Mouse (Mus musculus) forebrain, embryonic 16.5 days (tissue): Measurements from ENCODE around the gene Ccdc141. TPM values are rescaled to one million over a fixed set of nuclear protein-coding genes. Genes with fewer than 3 reads are reported as not detected.

Source experiments
- ATAC-seq: fragments of 200-750 bp; cut with Nextera tagmentation; 2 replicates; pipeline ENCODE4 v1.8.0; 2017; ENCODE audit warnings: mild to moderate bottlenecking, moderate library complexity
- H3K27ac ChIP-seq: fragments of 300-500 bp; sonication (generic); 2 replicates; pipeline ENCODE4 v1.5.1; 2014; ENCODE audit warnings: low read length, control low read depth
- H3K27me3 ChIP-seq: fragments of 300-500 bp; sonication (generic); replicated peaks from 2 replicates; pipeline ENCODE4 v1.6.1; 2014; ENCODE audit warnings: low read length; ENCODE audit not compliant: control insufficient read depth, insufficient read depth
- H3K36me3 ChIP-seq: fragments of 300-500 bp; sonication (generic); 2 replicates; pipeline ENCODE4 v1.6.1; 2014; ENCODE audit not compliant: control insufficient read depth, insufficient read depth
- H3K4me1 ChIP-seq: fragments of 300-500 bp; sonication (generic); replicated peaks from 2 replicates; pipeline ENCODE4 v1.6.1; 2014; ENCODE audit warnings: low read length; ENCODE audit not compliant: control insufficient read depth, insufficient read depth
- H3K4me2 ChIP-seq: fragments of 300-500 bp; sonication (generic); 2 replicates; pipeline ENCODE4 v1.6.1; 2014; ENCODE audit warnings: mild to moderate bottlenecking, low read length, control low read depth
- H3K4me3 ChIP-seq: fragments of 300-500 bp; sonication (generic); replicated peaks from 2 replicates; pipeline ENCODE4 v1.5.1; 2014; ENCODE audit warnings: mild to moderate bottlenecking, low read length, control low read depth
- H3K9ac ChIP-seq: fragments of 300-500 bp; sonication (generic); replicated peaks from 2 replicates; pipeline ENCODE4 v1.6.1; 2014; ENCODE audit warnings: low read depth, low read length, control low read depth
- H3K9me3 ChIP-seq: fragments of 300-500 bp; sonication (generic); 2 replicates; pipeline ENCODE4 v1.6.1; 2016; ENCODE audit warnings: low read length; ENCODE audit not compliant: control insufficient read depth
- WGBS: fragments of 180-500 bp; shearing (Covaris S2); extraction: QIAGEN DNeasy Blood & Tissue Kit; methylation state at CpG from one replicate; pipeline ENCODE4 v1.1.7; 2014; 5-methylcytosine and 5-hydroxymethylcytosine counted together
- polyA plus RNA-seq: library from polyadenylated mRNA; unstranded; fragments of >200 nt; fragmentation: Nextera tagmentation; extraction: Ambion mirVana; gene quantifications from 2 replicates; pipeline ENCODE4 v1.2.1, GENCODE M21; 2015

Gene Ccdc141
- polyA plus RNA-seq, result 4.8 and 6.1 TPM in 2 replicates

GRCm38 (mm10) chr2:77170633-77171105 lies at the start of gene Ccdc141:
Ccdc141 (minus strand) TSS chr2:77170636.
- Histone ChIP-seq H3K9me3 (no peaks in the 10 kb centered on the region), H3K9ac (peak within 1 kb of the TSS; percentile 35; the same call in 1 of the 2 replicates), H3K36me3 (no peaks in the 10 kb centered on the region), H3K27ac (no peak within 1 kb of the TSS), H3K4me3 (peak within 1 kb of the TSS; percentile 39), H3K4me1 (peaks cover 17% of the 10 kb centered on the region), H3K27me3 (no peaks in the 10 kb centered on the region), H3K4me2 (peak within 1 kb of the TSS; percentile 60)
- WGBS, result 13% methylated on average over 6 of the region's 6 CpGs
- ATAC-seq, result no peak

- ATAC-seq, result no peak
- peaks cover 7% of the 10 kb centered on the region; the same call in 1 of the 2 replicates for H3K36me3 ChIP-seq
- 76% methylated on average over 5 of the region's 5 CpGs for WGBS
Measured at GRCm38 (mm10) chr2:77212885-77213284, 42.4 kb upstream of the Ccdc141 start.

GRCm38 (mm10) chr2:77206951-77207350 lies 36.5 kb upstream of the Ccdc141 start:
- H3K4me3 ChIP-seq, result no peak overlapping the region
- ATAC-seq, result no peak
- H3K4me1 ChIP-seq, result no peaks in the 10 kb centered on the region
- no peak overlapping the region for H3K27ac ChIP-seq
- WGBS, result 88% methylated on average over 3 of the region's 3 CpGs
- H3K36me3 ChIP-seq, result peaks cover 5% of the 10 kb centered on the region; the same call in 1 of the 2 replicates
- no peak overlapping the region for H3K4me2 ChIP-seq
- H3K9me3 ChIP-seq, result no peaks in the 10 kb centered on the region
- no peaks in the 10 kb centered on the region for H3K27me3 ChIP-seq
- no peak overlapping the region for H3K9ac ChIP-seq

More at GRCm38 (mm10) chr2:77212885-77213284, 42.4 kb upstream of the Ccdc141 start:
- Histone ChIP-seq H3K27ac (no peak overlapping the region), H3K9ac (no peak overlapping the region), H3K9me3 (no peaks in the 10 kb centered on the region), H3K4me3 (no peak overlapping the region), H3K4me2 (no peak overlapping the region), H3K27me3 (no peaks in the 10 kb centered on the region), H3K4me1 (no peaks in the 10 kb centered on the region)

GRCm38 (mm10) chr2:77203916-77204315 lies 33.5 kb upstream of the Ccdc141 start:
- no peak overlapping the region for H3K9ac ChIP-seq
- H3K36me3 ChIP-seq, result peaks cover 5% of the 10 kb centered on the region; the same call in 1 of the 2 replicates
- whole genome bisulfite sequencing, result 60% methylated on average over 2 of the region's 2 CpGs
- ATAC-seq, result no peak
- no peaks in the 10 kb centered on the region for H3K4me1 ChIP-seq
- H3K4me2 ChIP-seq, result no peak overlapping the region
- H3K9me3 ChIP-seq, result no peaks in the 10 kb centered on the region
- no peak overlapping the region for H3K27ac ChIP-seq
- no peak overlapping the region for H3K4me3 ChIP-seq
- no peaks in the 10 kb centered on the region for H3K27me3 ChIP-seq

GRCm38 (mm10) chr2:77201900-77202299 lies 31.5 kb upstream of the Ccdc141 start:
- no peak overlapping the region for H3K4me2 ChIP-seq
- no peak overlapping the region for H3K4me3 ChIP-seq
- WGBS, result 98% methylated on average over 1 of the region's 1 CpGs
- H3K9me3 ChIP-seq, result no peaks in the 10 kb centered on the region
- no peaks in the 10 kb centered on the region for H3K4me1 ChIP-seq
- ATAC-seq, result no peak
- H3K9ac ChIP-seq, result no peak overlapping the region
- no peak overlapping the region for H3K27ac ChIP-seq
- H3K27me3 ChIP-seq, result no peaks in the 10 kb centered on the region
- H3K36me3 ChIP-seq, result peaks cover 5% of the 10 kb centered on the region; the same call in 1 of the 2 replicates

GRCm38 (mm10) chr2:77200958-77201614 lies 30.6 kb upstream of the Ccdc141 start:
- no peaks in the 10 kb centered on the region for H3K9me3 ChIP-seq
- H3K4me3 ChIP-seq, result no peak overlapping the region
- no peaks in the 10 kb centered on the region for H3K27me3 ChIP-seq
- H3K9ac ChIP-seq, result no peak overlapping the region
- WGBS, result 91% methylated on average over 5 of the region's 5 CpGs
- no peak for ATAC-seq
- H3K36me3 ChIP-seq, result peaks cover 5% of the 10 kb centered on the region; the same call in 1 of the 2 replicates
- no peak overlapping the region for H3K4me2 ChIP-seq
- no peaks in the 10 kb centered on the region for H3K4me1 ChIP-seq
- no peak overlapping the region for H3K27ac ChIP-seq

- Histone ChIP-seq H3K9ac (no peak overlapping the region), H3K4me3 (no peak overlapping the region), H3K4me2 (no peak overlapping the region), H3K36me3 (no peaks in the 10 kb centered on the region; the same call in 1 of the 2 replicates), H3K27me3 (no peaks in the 10 kb centered on the region), H3K27ac (no peak overlapping the region), H3K4me1 (no peaks in the 10 kb centered on the region), H3K9me3 (no peaks in the 10 kb centered on the region)
- no peak for ATAC-seq
- WGBS, result 93% methylated on average over 4 of the region's 4 CpGs
Measured at GRCm38 (mm10) chr2:77200379-77200778, 29.9 kb upstream of the Ccdc141 start.

GRCm38 (mm10) chr2:77198246-77198645 lies 27.8 kb upstream of the Ccdc141 start:
- Histone ChIP-seq H3K27me3 (no peaks in the 10 kb centered on the region), H3K4me2 (no peak overlapping the region), H3K9ac (no peak overlapping the region), H3K27ac (no peak overlapping the region), H3K36me3 (peaks cover 8% of the 10 kb centered on the region; the same call in 1 of the 2 replicates), H3K4me1 (no peaks in the 10 kb centered on the region), H3K9me3 (no peaks in the 10 kb centered on the region), H3K4me3 (no peak overlapping the region)
- WGBS, result 85% methylated on average over 5 of the region's 5 CpGs
- no peak for ATAC-seq

GRCm38 (mm10) chr2:77196819-77197218 lies 26.4 kb upstream of the Ccdc141 start:
- ATAC-seq, result no peak
- WGBS, result 89% methylated on average over 4 of the region's 4 CpGs
- H3K36me3 ChIP-seq, result peaks cover 8% of the 10 kb centered on the region; the same call in 1 of the 2 replicates
- H3K27me3 ChIP-seq, result no peaks in the 10 kb centered on the region
- no peak overlapping the region for H3K4me2 ChIP-seq
- no peak overlapping the region for H3K4me3 ChIP-seq
- no peaks in the 10 kb centered on the region for H3K4me1 ChIP-seq
- H3K9ac ChIP-seq, result no peak overlapping the region
- no peak overlapping the region for H3K27ac ChIP-seq
- no peaks in the 10 kb centered on the region for H3K9me3 ChIP-seq
